Mouse (Mus musculus) heart, postnatal 10 days (tissue): ENCODE results near the gene Pold2. TPM values are rescaled to one million over a fixed set of nuclear protein-coding genes. Genes with fewer than 3 reads are reported as not detected.
A peak's percentile ranks its signal among the peaks of the same experiment; 100 is the strongest.

Experiments
- DNase-seq, 2 experiments: peaks; one replicate each; pipeline ENCODE4 v3.0.0; 2021
- intact Hi-C: fragments of 180-260 bp; cut with DNase I; formaldehyde crosslinking; loops from one replicate; pipeline ENCODE4 v1.15.1; 2025
- total RNA-seq, 2 experiments: library from RNA; stranded (reverse); gene quantifications; 2 replicates each; pipeline ENCODE4 v1.2.3; 2021

Gene Pold2
- total RNA-seq, 2 experiments from 2014 or later = 34.8 to 44.1 TPM

GRCm38 (mm10) chr11:5861678-5862393 lies 16.3 kb downstream of the Pold2 start, which contains the start of gene Aebp1:
Gene Aebp1 (plus strand): TSS chr11:5861947.
- peak; percentile 71 to 73 for DNase-seq
- intact Hi-C loops = no loop called here

GRCm38 (mm10) chr11:5860639-5861038 lies 17.5 kb downstream of the Pold2 start:
- intact Hi-C loops = no loop called here
- DNase-seq = no peak

- intact Hi-C loops = no loop called here
Measured at GRCm38 (mm10) chr11:5859883-5860550, 18.1 kb downstream of the Pold2 start.

GRCm38 (mm10) chr11:5858723-5859122 lies 19.4 kb downstream of the Pold2 start:
- intact Hi-C loops = no loop called here
- no peak for DNase-seq

More at GRCm38 (mm10) chr11:5859883-5860550, 18.1 kb downstream of the Pold2 start:
- no peak for DNase-seq

- intact Hi-C loops = no loop called here
- DNase-seq = no peak
Measured at GRCm38 (mm10) chr11:5856479-5857130, 21.5 kb downstream of the Pold2 start.

GRCm38 (mm10) chr11:5855902-5856301 lies 22.2 kb downstream of the Pold2 start:
- peak; percentile 73 to 78 for DNase-seq
- intact Hi-C loops = no loop called here

GRCm38 (mm10) chr11:5855481-5855880 lies 22.6 kb downstream of the Pold2 start:
- intact Hi-C loops = no loop called here
- no peak for DNase-seq

- DNase-seq = no peak
- intact Hi-C loops = loop anchor here (5.0 kb wide), 1 partner anchor 35 kb away; no protein-coding TSS in a partner anchor
Measured at GRCm38 (mm10) chr11:5852314-5852713, 25.8 kb downstream of the Pold2 start.

- DNase-seq = no peak
- intact Hi-C loops = loop anchor here (5.0 kb wide), 1 partner anchor 36 kb away; no protein-coding TSS in a partner anchor
Measured at GRCm38 (mm10) chr11:5851021-5851736, 26.9 kb downstream of the Pold2 start.

GRCm38 (mm10) chr11:5850452-5850851 lies 27.6 kb downstream of the Pold2 start:
- intact Hi-C loops = loop anchor here (5.0 kb wide), 1 partner anchor 37 kb away; no protein-coding TSS in a partner anchor
- DNase-seq = no peak

GRCm38 (mm10) chr11:5849316-5849715 lies 28.8 kb downstream of the Pold2 start:
- DNase-seq = no peak
- intact Hi-C loops = no loop called here

- intact Hi-C loops = no loop called here
- DNase-seq = peak; percentile 44 to 51
Measured at GRCm38 (mm10) chr11:5848741-5849140, 29.4 kb downstream of the Pold2 start.

GRCm38 (mm10) chr11:5846639-5847345 lies 31.3 kb downstream of the Pold2 start:
- peak; percentile 70 to 77 for DNase-seq
- intact Hi-C loops = no loop called here

- DNase-seq = no peak
- intact Hi-C loops = no loop called here
Measured at GRCm38 (mm10) chr11:5843131-5843530, 35.0 kb downstream of the Pold2 start.

- intact Hi-C loops = no loop called here
- no peak for DNase-seq
Measured at GRCm38 (mm10) chr11:5841751-5842150, 36.3 kb downstream of the Pold2 start.

- intact Hi-C loops = no loop called here
- DNase-seq = no peak
Measured at GRCm38 (mm10) chr11:5840346-5840745, 37.7 kb downstream of the Pold2 start.

GRCm38 (mm10) chr11:5837251-5838246 lies 40.5 kb downstream of the Pold2 start, which contains the start of gene Polm:
Gene Polm (minus strand): TSS chr11:5838016.
- DNase-seq = peak; percentile 95
- intact Hi-C loops = loop anchor here (1.0 kb wide), 2 partner anchors 41 to 49 kb away; partner anchors contain the start of genes Dbnl and Pold2

- intact Hi-C loops = no loop called here
- DNase-seq = no peak
Measured at GRCm38 (mm10) chr11:5836126-5836525, 42.0 kb downstream of the Pold2 start.

GRCm38 (mm10) chr11:5835057-5835456 lies 43.0 kb downstream of the Pold2 start:
- no peak for DNase-seq
- intact Hi-C loops = no loop called here
